Mouse (Mus musculus) neutrophil, adult 5-6 weeks (primary cell): ENCODE results near the gene Noxred1. TPM values are rescaled to one million over a fixed set of nuclear protein-coding genes. Genes with fewer than 3 reads are reported as not detected.

ENCODE experiments used
- ATAC-seq: fragments of 151-379, 151-347 bp; 2 replicates; pipeline ENCODE4 v1.8.0; 2017; ENCODE audit warnings: mild to moderate bottlenecking, moderate TSS enrichment; ENCODE audit not compliant: insufficient number of reproducible peaks, poor library complexity, low FRiP score, severe bottlenecking; ENCODE audit errors: extremely low read depth
- total RNA-seq: library from RNA; stranded (forward); fragments of 200-1000 nt; gene quantifications from 2 replicates; pipeline ENCODE4 v1.2.3, GENCODE M21; 2017

The Noxred1 gene
- total RNA-seq, 1 experiment from 2014 or later: 20.3 TPM

- no peak for ATAC-seq
Measured at GRCm38 (mm10) chr12:87175194-87175946, 63.2 kb downstream of the Noxred1 start.

Other genes starting within 250 kb of the Noxred1 start
- not detected in 2 replicates for gene Zdhhc22, start 248.3 kb downstream of the Noxred1 start, total RNA-seq
- not detected in 2 replicates for gene Tmem63c, start 217.4 kb downstream of the Noxred1 start, total RNA-seq
- gene Ngb, start 136.2 kb downstream of the Noxred1 start, total RNA-seq: not detected in 2 replicates
- gene Gstz1, start 91.6 kb downstream of the Noxred1 start, total RNA-seq: 6.9 and 10.2 TPM in 2 replicates
- 4.2 and 8.1 TPM in 2 replicates for gene Pomt2, start 90.8 kb downstream of the Noxred1 start, total RNA-seq
- 2.0 and 3.5 TPM in 2 replicates for gene Samd15, start 39.0 kb downstream of the Noxred1 start, total RNA-seq
- gene Tmed8, start 38.3 kb downstream of the Noxred1 start, total RNA-seq: 43.3 and 44.7 TPM in 2 replicates
- 50.5 and 52.8 TPM in 2 replicates for gene Vipas39, start 27.5 kb upstream of the Noxred1 start, total RNA-seq
- 113 and 118 TPM in 2 replicates for gene Ahsa1, start 27.7 kb upstream of the Noxred1 start, total RNA-seq
- gene Ism2, start 61.0 kb upstream of the Noxred1 start, total RNA-seq: not detected in 2 replicates
- gene Sptlc2, start 149.6 kb upstream of the Noxred1 start, total RNA-seq: 133 and 147 TPM in 2 replicates
- 12.0 and 16.2 TPM in 2 replicates for gene Slirp, start 205.2 kb upstream of the Noxred1 start, total RNA-seq
- 44.8 and 75.5 TPM in 2 replicates for gene Alkbh1, start 205.3 kb upstream of the Noxred1 start, total RNA-seq
- gene Snw1, start 233.5 kb upstream of the Noxred1 start, total RNA-seq: 120 and 127 TPM in 2 replicates